Mouse (Mus musculus) forebrain, embryonic 11.5 days (tissue): ENCODE data around the gene Lat2. TPM values are rescaled to one million over a fixed set of nuclear protein-coding genes. Genes with fewer than 3 reads are reported as not detected.

Experiments used
- microRNA-seq: library from miRNA; unstranded; fragments of <30 nt; microRNA quantifications from one replicate; pipeline ENCODE4, GENCODE M21; 2016; ENCODE audit not compliant: insufficient number of aligned reads
- polyA plus RNA-seq: library from polyadenylated mRNA; unstranded; fragments of >200 nt; fragmentation: Nextera tagmentation; extraction: Ambion mirVana; gene quantifications from 2 replicates; pipeline ENCODE4 v1.2.1, GENCODE M21; 2014

The Lat2 gene
- polyA plus RNA-seq, 1 experiment from 2014 or later: 3.8 TPM

Small RNA genes within 50 kb of the gene (microRNA-seq; reads per million reads assigned to microRNA genes)
- not detected for gene Mir7228

Other genes with a start within 250 kb of the Lat2 start
- gene Gtf2ird1, start 158.3 kb downstream of the Lat2 start, polyA plus RNA-seq: 99.8 and 103 TPM in 2 replicates
- gene Clip2, start 62.6 kb downstream of the Lat2 start, polyA plus RNA-seq: 6.1 and 6.8 TPM in 2 replicates
- not detected in 2 replicates for gene Syna, start 54.9 kb downstream of the Lat2 start, polyA plus RNA-seq
- gene Rfc2, start 33.7 kb downstream of the Lat2 start, polyA plus RNA-seq: 375 and 391 TPM in 2 replicates
- gene Eif4h, start 24.5 kb upstream of the Lat2 start, polyA plus RNA-seq: 493 and 540 TPM in 2 replicates
- 11.2 and 11.8 TPM in 2 replicates for gene Limk1, start 73.6 kb upstream of the Lat2 start, polyA plus RNA-seq
- 1.3 and 2.2 TPM in 2 replicates for gene Eln, start 132.3 kb upstream of the Lat2 start, polyA plus RNA-seq